Mouse (Mus musculus) kidney, adult 9 months (tissue): ENCODE results near the gene Rlf.
A peak's percentile ranks its signal among the peaks of the same experiment; 100 is the strongest.
"Not testable (repeated sequence)": the region's sequence is repeated elsewhere in the genome, so short reads cannot be mapped to it uniquely, and the experiment has no call there.

Experiments
- DNase-seq: peaks from one replicate; pipeline ENCODE4 v3.0.0; 2022

The Rlf gene

GRCm38 (mm10) chr4:121214793-121215304, at the start of gene Rlf:
Gene Rlf (minus strand): TSS chr4:121215084.
- peak; percentile 99 for DNase-seq

DNA sequence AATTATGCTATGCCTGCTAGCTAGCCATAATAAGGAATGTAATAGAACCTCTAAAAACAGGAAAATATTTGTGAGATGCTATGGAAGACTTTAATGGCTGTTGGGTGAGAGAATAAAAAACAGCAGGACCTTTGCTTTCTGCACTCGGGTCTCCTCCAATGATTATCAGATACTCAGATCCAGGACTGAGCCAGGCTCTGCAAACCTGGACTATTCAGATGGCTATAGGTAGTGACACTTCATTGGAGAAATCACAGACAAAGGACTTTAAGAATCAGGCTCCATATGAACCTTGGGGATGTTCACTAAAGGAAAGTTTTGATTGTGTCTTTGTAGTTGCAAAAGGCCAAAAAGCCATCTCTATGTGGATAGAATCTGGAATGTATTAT, 26.7 kb upstream of the Rlf start:
- DNase-seq: no peak

- peak; percentile 32 for DNase-seq
These were observed 26.0 kb upstream of the Rlf start for GRCm38 (mm10) chr4:121240637-121241611.

DNA sequence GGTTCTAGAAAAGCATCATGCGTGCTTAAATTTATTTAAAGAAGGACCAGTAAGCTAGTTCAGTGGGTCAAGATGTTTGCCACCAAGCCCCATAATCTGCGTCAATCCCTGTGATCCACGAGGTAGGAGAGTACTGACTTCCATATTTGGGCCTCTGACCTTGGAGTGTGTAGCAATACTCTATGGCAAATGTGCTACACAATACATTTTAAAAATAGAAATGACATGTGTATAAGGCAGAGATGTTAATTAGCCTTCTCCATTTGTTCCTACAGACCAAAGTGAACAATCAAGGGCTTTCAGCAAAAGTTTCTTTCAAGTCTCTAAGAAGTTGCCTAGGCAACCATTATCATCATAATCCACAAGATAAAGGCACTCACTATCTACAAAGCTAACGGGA, 25.0 kb upstream of the Rlf start:
- DNase-seq: no peak

DNA sequence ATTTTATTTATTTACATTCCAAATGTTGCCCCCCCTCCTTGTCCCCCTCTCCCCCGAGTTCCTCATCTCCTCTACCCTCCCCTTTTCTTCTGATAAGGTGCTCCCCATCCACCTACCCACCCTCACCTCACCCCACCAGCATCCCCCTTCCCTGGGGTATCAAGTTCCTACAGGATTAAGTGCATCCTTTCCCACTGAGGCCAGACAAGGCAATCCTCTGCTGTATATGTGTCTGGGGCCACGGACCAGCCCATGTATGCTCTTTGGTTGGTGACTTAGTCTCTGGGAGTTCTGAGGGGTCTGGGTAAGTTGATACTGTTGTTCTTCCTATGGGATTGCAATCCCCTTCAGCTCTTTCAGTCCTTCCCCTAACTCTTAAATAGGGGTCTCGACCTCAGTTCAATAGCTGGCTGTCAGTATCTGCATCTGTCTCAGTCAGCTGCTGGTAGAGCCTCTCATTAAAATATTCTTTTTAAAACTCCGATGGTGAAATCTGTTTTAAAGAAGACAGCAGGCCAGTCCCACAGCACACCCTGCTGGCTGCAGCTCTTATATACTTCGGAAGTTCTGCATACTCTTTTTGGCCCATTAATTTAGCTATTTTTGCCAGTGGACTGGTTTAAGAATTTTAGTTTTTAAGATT, 17.0 kb upstream of the Rlf start:
- DNase-seq: peak; percentile 55

DNA sequence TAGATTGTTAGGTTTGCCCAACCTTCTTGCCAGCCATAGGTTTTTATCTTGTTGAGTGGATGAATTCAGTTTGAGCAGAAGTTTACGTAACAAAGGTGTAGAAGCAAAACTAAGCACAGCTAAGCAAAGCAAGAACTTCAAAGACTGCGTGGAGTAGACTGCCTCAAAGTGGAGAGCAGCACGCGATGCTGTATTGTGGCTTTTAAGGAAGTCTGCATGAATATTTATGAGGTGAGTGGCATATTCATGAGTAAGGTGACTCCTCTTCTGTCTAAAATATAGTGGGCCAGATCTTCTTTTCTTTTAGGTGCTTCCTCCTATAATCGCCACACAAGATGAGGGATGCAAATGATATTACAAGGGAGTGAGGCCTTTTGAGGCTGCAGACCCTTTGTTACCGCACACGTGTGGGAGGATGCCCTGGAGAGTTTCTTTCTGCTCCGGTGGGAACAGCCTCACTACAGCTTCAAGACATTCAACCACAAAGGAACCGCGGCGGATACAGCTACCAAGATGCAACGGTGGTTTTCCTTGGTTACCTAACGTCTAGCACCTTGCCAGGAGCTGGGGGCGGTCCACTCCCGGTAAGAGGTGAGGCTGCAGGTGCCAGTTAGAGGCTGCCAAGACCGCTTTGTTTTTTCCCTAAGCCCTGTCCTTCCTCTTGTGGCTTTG, 16.2 kb upstream of the Rlf start:
- no peak for DNase-seq

DNA sequence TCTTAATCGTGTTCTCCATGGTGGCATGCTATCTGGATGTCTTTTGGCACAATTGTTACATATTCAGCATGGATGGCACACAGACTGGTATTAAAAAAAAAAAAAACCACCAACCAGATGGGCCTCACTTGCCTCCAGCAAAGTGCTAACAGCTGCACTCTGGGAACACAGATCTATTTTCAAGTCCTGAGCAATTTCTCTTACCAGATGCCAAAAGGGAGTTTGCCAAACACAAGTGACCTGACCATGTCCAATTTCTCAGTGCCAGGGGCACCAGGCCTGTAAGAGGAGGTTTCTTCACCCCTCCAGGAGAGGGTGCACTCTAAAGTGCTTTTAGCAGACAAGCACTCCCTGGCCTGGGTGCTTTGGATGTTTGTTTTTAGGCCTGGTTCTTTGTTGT, 12.2 kb upstream of the Rlf start:
- no peak for DNase-seq

DNA sequence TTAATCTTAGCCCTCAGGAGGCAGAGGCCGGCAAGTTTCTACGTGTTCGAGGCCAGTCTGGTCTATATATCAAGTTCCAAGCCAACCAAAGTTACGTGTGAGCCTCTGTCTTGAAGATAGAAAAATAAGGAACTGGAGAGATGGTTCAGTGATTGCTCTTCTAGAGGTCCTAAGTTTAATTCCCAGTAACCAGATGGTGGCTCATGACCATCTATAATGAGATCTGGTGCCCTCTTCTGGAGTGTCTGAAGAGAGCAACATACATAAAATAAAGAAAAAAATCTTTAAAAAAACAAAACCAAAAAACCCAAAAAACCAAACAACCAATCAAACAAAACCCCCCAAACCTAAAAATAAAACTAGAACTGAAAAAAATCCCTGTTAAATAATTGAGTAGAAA, 10.3 kb upstream of the Rlf start:
- no peak for DNase-seq

GRCm38 (mm10) chr4:121223136-121223535, 8.3 kb upstream of the Rlf start:
- no peak for DNase-seq

DNA sequence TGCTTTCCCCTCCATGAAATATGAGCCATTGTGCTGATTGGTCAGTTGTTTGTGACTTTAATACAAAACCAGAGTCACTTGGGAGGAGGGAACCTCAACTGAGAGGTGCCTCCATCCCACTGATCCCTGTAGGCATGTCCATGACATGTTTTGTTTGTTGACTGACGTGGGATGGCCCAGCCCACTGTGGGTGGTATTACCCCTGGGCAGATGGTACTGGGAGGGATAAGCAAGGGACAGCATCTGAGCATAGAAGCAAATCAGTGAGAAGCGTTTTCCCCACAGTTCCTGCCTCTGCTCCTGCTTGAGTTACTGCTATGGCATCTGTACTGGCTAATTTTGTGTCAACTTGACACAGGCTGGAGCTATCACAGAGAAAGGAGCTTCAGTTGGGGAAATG, 1.3 kb upstream of the Rlf start:
- DNase-seq: no peak

GRCm38 (mm10) chr4:121215489-121215888, 605 bp upstream of the Rlf start:
- DNase-seq: no peak

GRCm38 (mm10) chr4:121213936-121214792, 720 bp downstream of the Rlf start:
- peak; percentile 64 for DNase-seq

- no peak for DNase-seq
These were observed 6.0 kb downstream of the Rlf start for GRCm38 (mm10) chr4:121208911-121209310.

DNA sequence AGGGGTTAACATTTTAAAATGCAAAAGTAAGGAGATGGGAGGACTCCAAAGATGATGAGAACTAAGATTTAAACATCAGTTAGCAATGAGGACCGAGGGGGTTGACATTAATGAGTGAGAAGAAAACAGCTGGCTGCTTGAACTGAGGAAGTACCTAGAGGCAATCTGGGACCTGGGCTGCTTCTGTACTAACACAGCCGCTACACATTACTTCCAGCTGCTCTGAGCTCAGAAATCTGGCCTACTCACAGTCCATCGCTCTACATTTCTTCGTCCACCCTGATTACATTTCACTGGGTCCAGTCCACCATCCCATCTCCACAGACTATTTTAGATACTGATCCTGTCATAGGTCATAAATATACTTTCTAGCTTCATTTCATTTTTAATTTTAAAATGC, 17.0 kb downstream of the Rlf start:
- DNase-seq: no peak

DNA sequence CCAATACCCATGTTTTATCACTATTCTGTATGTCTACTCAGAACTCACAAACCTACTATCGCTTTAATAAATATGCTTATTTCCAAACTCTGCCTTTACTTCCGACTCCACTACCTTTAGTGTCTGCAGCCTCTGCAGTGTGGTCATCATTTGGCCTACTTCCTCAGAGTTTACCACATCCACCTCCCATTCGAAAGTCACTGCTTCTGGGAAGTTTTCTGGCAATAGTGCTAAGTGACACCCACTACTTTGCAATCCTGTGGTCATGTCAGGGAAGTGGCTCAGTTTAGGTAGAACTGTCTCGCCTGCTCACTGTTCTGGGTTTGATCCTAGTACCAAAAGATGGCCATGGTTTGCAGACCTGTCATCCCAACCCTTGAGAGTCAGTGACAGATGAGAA, 17.9 kb downstream of the Rlf start:
- DNase-seq: no peak

DNA sequence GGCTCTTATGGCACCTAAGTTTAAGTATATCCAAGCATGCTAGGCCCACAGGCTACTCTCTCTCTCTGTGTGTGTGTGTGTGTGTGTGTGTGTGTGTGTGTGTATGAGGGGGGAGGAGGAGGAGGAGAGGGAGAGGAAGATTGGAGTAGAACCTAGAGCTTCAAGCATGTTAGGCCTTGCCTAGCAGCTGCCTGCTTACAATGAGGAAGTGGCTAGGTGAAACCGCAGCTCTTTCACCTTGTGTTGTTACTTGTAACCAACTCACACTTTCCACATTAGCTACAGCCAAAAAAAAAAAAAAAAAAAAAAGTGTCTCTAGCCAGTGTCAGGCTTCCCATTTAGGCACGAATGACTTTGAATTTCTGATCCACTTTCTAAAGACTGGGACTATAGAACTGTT, 18.7 kb downstream of the Rlf start:
- no peak for DNase-seq

GRCm38 (mm10) chr4:121194736-121195135, 20.1 kb downstream of the Rlf start:
- DNase-seq: no peak

- DNase-seq: no peak
These were observed 22.6 kb downstream of the Rlf start for GRCm38 (mm10) chr4:121192306-121192705.

DNA sequence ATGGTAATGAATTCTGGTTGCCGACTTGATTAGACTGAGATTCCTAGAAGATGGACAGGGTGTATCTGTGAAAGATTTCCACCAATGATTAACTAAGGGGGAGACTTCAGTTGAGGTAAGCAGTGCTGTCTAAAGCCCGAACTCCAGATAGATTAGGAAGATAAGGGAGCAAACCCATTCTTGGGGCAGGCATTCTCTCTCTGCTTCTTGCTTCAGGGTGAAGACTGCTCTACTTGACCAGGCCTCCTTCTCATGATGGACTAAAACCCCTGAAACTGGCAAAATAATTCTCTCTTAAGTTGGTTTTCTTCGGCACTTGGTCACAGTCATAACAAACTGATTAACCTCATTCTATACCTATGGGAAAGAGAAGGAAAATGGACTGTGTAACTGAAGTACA, 25.5 kb downstream of the Rlf start:
- DNase-seq: no peak

DNA sequence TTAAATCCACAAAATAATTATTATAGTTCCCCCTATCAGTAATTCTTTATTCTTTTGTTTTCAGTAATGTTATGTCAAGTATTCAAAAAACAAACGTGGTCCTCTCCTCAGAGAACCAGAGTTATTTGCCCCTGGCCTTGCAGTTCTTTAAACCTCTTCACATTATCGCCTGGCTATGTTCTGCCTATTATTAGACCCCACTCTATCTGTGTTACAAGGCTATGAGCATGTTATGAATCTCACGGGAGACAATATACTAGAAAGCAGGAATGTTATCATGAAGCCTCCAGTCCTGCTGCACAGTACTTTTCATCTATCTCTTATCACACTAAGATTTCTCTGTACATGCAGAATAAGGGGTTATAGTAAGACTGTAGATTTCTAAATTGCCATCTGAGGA, 35.2 kb downstream of the Rlf start:
- DNase-seq: no peak

GRCm38 (mm10) chr4:121167656-121168055, 47.2 kb downstream of the Rlf start:
- peak; percentile 73 for DNase-seq

- not testable (repeated sequence) for DNase-seq
These were observed 48.2 kb downstream of the Rlf start for GRCm38 (mm10) chr4:121166697-121167096.
